Mouse (Mus musculus) forebrain, embryonic 10.5 days (tissue): ENCODE measurements around the gene Ipo7. TPM values are rescaled to one million over a fixed set of nuclear protein-coding genes. Genes with fewer than 3 reads are reported as not detected.

Experiments
- DNase-seq: peaks from one replicate; pipeline ENCODE4 v3.0.0-alpha.2; 2017; ENCODE audit warnings: low spot score; ENCODE audit errors: extremely low spot score
- H3K27ac ChIP-seq: fragments of 300-500 bp; sonication (generic); 2 replicates; pipeline ENCODE4 v1.5.1; 2016; ENCODE audit warnings: mild to moderate bottlenecking
- H3K27me3 ChIP-seq: fragments of 300-500 bp; sonication (generic); 2 replicates; pipeline ENCODE4 v1.6.1; 2016; ENCODE audit warnings: mild to moderate bottlenecking; ENCODE audit not compliant: poor library complexity, severe bottlenecking
- H3K36me3 ChIP-seq: fragments of 300-500 bp; sonication (generic); replicated peaks from 2 replicates; pipeline ENCODE4 v1.6.1; 2016; ENCODE audit warnings: mild to moderate bottlenecking, moderate library complexity
- H3K4me1 ChIP-seq: fragments of 300-500 bp; sonication (generic); 2 replicates; pipeline ENCODE4 v1.6.1; 2016
- H3K4me3 ChIP-seq: fragments of 300-500 bp; sonication (generic); 2 replicates; pipeline ENCODE4 v1.5.1; 2016; ENCODE audit warnings: mild to moderate bottlenecking, moderate library complexity
- H3K9me3 ChIP-seq: fragments of 300-500 bp; sonication (generic); 2 replicates; pipeline ENCODE4 v1.6.1; 2016; ENCODE audit warnings: mild to moderate bottlenecking, moderate library complexity
- WGBS: fragments of 180-500 bp; shearing (Covaris S2); methylation state at CpG from one replicate; pipeline ENCODE4 v1.1.7; 2016; 5-methylcytosine and 5-hydroxymethylcytosine counted together
- polyA plus RNA-seq: library from polyadenylated mRNA; unstranded; fragments of >200 nt; fragmentation: Nextera tagmentation; extraction: Ambion mirVana; gene quantifications from 2 replicates; pipeline ENCODE4 v1.2.1, GENCODE M21; 2016

Ipo7 gene
- polyA plus RNA-seq, 1 experiment from 2014 or later = 62.7 TPM

DNA sequence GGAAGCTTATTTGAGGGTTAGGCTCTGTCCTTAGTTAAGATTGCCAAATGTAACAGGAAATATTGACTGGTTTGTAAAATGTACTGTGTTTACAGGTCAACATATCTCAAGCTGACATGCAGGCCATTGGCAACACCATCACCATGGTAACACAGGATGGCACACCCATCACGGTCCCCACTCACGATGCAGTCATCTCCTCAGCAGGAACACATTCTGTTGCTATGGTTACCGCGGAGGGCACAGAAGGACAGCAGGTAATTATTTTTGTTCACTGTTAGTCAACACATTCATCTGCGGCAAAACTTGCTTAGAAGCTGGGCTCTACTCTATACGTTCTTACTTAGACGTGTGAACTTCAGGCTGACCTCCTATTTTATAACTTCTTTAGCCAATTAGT is 73.6 kb downstream of the Ipo7 start:
- DNase-seq = peak; percentile 21
- Histone ChIP-seq H3K36me3 (peaks cover 100% of the 10 kb centered on the region), H3K4me1 (peaks cover 5% of the 10 kb centered on the region; the same call in 1 of the 2 replicates), H3K4me3 (no peak overlapping the region), H3K27ac (no peak overlapping the region), H3K27me3 (no peaks in the 10 kb centered on the region), H3K9me3 (no peaks in the 10 kb centered on the region)
- WGBS = 79% methylated on average over 7 of the region's 7 CpGs

DNA sequence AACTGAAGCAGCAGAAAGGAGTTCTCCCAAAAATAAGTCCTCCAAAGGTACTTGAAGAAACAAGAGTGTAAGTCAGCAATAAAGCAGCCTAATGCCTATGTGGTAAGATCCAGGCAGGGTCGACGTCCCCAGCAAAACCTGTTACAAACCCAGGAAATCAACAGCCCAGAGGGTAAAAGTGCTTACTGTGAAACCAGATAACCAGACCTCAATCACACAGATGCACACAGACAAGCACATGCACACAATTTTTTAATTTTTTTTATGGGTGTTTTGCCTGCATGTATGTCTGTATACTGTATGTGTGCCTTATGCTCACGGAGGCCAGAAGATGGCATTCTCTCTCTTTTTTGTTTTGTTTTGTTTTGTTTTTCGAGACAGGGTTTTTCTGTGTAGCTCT is 78.3 kb downstream of the Ipo7 start:
- H3K27ac ChIP-seq = no peak overlapping the region

DNA sequence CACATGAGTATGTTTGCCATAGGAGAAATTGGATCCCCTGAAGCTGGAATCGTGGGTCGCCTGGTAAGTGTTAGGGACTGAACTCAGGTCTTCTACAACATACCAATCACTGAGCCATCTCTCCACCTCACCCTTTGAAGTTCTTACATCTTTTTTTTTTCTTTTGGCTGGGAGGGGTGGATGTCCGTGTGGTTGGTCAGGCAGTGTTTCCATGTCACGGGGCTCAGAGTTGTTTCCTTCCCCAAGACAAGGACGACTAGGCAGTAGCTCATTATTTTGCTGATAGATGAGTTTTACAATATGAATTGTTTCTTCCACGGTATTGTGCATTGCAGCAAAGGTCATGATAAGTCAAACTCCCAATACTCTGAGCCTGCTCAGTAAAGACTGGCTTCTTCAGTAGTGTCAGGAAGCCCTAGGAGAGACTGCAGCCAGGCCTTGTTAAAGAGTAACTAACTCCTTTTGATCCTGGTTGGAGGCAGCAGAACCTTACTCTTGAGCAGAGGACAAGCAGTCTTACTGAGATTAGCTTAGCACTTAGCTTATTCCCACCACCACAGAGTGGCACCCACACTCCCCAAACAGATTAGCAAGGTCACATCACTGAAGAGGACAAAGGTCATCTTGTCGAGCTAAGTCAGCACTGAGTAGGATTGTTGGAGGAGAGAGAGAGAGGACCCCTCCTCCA is 79.2 kb downstream of the Ipo7 start:
- Histone ChIP-seq H3K27me3 (no peaks in the 10 kb centered on the region), H3K27ac (no peak overlapping the region), H3K9me3 (no peaks in the 10 kb centered on the region; the same call in 1 of the 2 replicates), H3K36me3 (peaks cover 55% of the 10 kb centered on the region), H3K4me1 (peaks cover 12% of the 10 kb centered on the region; the same call in 1 of the 2 replicates), H3K4me3 (no peak overlapping the region)
- 79% methylated on average over 7 of the region's 7 CpGs for WGBS
- no peak for DNase-seq

More for the DNA sequence above, 78.3 kb downstream of the Ipo7 start:
- peaks cover 64% of the 10 kb centered on the region for H3K36me3 ChIP-seq
- no peak for DNase-seq
- H3K4me1 ChIP-seq = peaks cover 16% of the 10 kb centered on the region; the same call in 1 of the 2 replicates
- WGBS = 88% methylated on average over 4 of the region's 4 CpGs
- H3K4me3 ChIP-seq = no peak overlapping the region
- no peaks in the 10 kb centered on the region for H3K27me3 ChIP-seq
- H3K9me3 ChIP-seq = no peaks in the 10 kb centered on the region; the same call in 1 of the 2 replicates

DNA sequence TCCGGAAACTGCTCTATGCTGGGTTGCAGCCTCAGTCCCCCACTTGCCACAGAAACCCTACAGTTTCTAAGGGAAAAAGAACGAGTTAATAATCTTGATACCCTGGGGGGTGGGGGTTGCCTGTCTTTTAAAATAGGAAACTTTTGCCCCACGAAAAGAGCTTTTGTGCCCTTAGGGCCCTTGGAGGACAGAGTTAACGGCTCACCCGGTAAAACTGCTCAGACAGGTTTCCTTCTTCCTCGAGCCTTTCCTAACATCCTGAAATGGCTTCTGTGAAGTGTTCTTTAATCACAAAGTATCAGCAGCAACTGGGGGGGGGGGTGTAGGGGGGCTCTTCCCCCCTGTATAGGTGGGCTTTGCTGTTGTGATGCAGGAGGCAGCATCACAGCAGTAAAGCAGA is 82.8 kb downstream of the Ipo7 start:
- DNase-seq = no peak
- Histone ChIP-seq H3K36me3 (peaks cover 19% of the 10 kb centered on the region), H3K27me3 (no peaks in the 10 kb centered on the region), H3K4me3 (no peak overlapping the region), H3K9me3 (no peaks in the 10 kb centered on the region; the same call in 1 of the 2 replicates), H3K4me1 (peaks cover 12% of the 10 kb centered on the region; the same call in 1 of the 2 replicates), H3K27ac (no peak overlapping the region)
- 42% methylated on average over 6 of the region's 6 CpGs for WGBS

DNA sequence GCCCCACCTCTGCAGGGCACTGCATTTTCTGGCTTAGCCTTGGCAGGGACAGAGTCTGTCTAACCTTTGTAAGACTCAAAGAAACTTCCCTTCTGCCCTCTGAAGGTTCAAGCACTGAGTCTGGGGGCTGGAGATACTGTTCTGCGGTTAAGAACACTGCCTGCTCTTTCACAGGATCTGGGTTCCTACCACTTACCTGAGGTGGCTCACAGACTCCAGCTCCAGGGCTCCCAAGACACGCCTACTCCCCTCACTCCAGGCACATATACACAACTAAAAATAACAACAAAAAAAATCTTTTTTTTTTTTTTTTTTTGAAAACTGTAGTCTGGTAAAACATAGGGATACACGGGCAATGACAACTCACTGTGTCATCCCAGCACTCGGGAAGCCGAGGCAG is 83.2 kb downstream of the Ipo7 start:
- DNase-seq = no peak
- Histone ChIP-seq H3K9me3 (no peaks in the 10 kb centered on the region; the same call in 1 of the 2 replicates), H3K4me3 (no peak overlapping the region), H3K4me1 (peaks cover 12% of the 10 kb centered on the region; the same call in 1 of the 2 replicates), H3K27me3 (no peaks in the 10 kb centered on the region), H3K36me3 (peaks cover 15% of the 10 kb centered on the region), H3K27ac (no peak overlapping the region)
- WGBS = 78% methylated on average over 5 of the region's 5 CpGs

DNA sequence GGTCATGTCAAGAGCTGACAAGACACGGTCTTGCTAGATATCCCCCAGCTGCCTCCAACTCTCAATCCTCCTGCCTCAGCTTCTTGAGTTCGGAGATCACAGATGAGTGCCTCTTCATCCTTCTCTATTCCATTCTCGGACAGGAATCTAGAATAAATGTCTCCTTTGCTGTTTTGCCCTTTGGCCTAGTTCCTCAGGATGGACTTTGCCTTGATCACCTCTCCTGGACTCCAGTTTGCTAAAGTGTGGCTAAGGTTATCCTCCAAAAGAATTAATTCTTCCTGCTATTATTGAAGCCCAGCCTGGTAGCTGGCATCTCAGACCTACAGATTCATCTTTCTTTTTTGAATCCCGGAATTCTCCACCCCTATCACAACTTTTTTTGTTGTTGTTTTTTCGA is 87.0 kb downstream of the Ipo7 start:
- H3K4me1 ChIP-seq = peaks cover 22% of the 10 kb centered on the region
- no peaks in the 10 kb centered on the region for H3K9me3 ChIP-seq
- no peak overlapping the region for H3K27ac ChIP-seq
- H3K4me3 ChIP-seq = no peak overlapping the region
- no peak for DNase-seq
- no peaks in the 10 kb centered on the region for H3K27me3 ChIP-seq
- H3K36me3 ChIP-seq = no peaks in the 10 kb centered on the region
- WGBS = 83% methylated on average over 5 of the region's 5 CpGs

Other genes starting within 250 kb of the Ipo7 start
- 0.56 and 0.87 TPM in 2 replicates for gene Nrip3, start 236.2 kb upstream of the Ipo7 start, polyA plus RNA-seq
- 1.4 and 1.8 TPM in 2 replicates for gene Scube2, start 152.6 kb upstream of the Ipo7 start, polyA plus RNA-seq
- gene Dennd5a, start 57.8 kb upstream of the Ipo7 start, polyA plus RNA-seq = 29.4 and 29.7 TPM in 2 replicates
- gene Tmem41b, start 31.3 kb upstream of the Ipo7 start, polyA plus RNA-seq = 66.1 and 71.6 TPM in 2 replicates
- gene Zfp143, start 42.9 kb downstream of the Ipo7 start, polyA plus RNA-seq = 28.1 and 30.0 TPM in 2 replicates
- gene Wee1, start 103.8 kb downstream of the Ipo7 start, polyA plus RNA-seq = 28.9 and 29.0 TPM in 2 replicates
- gene Swap70, start 203.4 kb downstream of the Ipo7 start, polyA plus RNA-seq = 32.0 and 36.0 TPM in 2 replicates